Mouse (Mus musculus) heart, postnatal 0 days (tissue): ENCODE data around the gene Nab2.

ENCODE experiments used
- CTCF ChIP-seq: IDR thresholded peaks from 2 replicates; pipeline ENCODE4 v1.5.1; 2016; ENCODE audit warnings: antibody characterized with exemption, control low read depth, low read depth
- EP300 ChIP-seq: IDR thresholded peaks from 2 replicates; pipeline ENCODE4 v1.6.1; 2016; ENCODE audit warnings: antibody characterized with exemption, low read depth

- TF ChIP-seq CTCF (no peak), EP300 (no peak)
Measured at GRCm38 (mm10) chr10:127659551-127659950, 8.8 kb downstream of the Nab2 start.
